Mouse (Mus musculus) liver, embryonic 14.5 days (tissue): ENCODE data around the gene Wdr25. TPM values are rescaled to one million over a fixed set of nuclear protein-coding genes. Genes with fewer than 3 reads are reported as not detected.

Experiments used
- ATAC-seq: fragments of 200-750 bp; cut with Nextera tagmentation; 2 replicates; pipeline ENCODE4 v1.8.0; 2017; ENCODE audit warnings: moderate number of reproducible peaks, mild to moderate bottlenecking, moderate library complexity; ENCODE audit not compliant: insufficient read depth
- DNase-seq, 3 experiments: peaks; one replicate each; pipeline ENCODE4 v3.0.0-alpha.2; 2012 to 2013; ENCODE audit warnings: low read depth in 3 of 3, low spot score in 3 of 3
- H3K27ac ChIP-seq: fragments of 300-500 bp; sonication (generic); 2 replicates; pipeline ENCODE4 v1.5.1; 2014; ENCODE audit warnings: moderate library complexity, mild to moderate bottlenecking, control low read depth, inconsistent platforms
- H3K27me3 ChIP-seq: fragments of 300-500 bp; sonication (generic); 2 replicates; pipeline ENCODE4 v1.6.1; 2014; ENCODE audit warnings: mild to moderate bottlenecking, low read length, moderate library complexity; ENCODE audit not compliant: control insufficient read depth, insufficient read depth
- H3K36me3 ChIP-seq: fragments of 300-500 bp; sonication (generic); replicated peaks from 2 replicates; pipeline ENCODE4 v1.6.1; 2014; ENCODE audit warnings: low read depth; ENCODE audit not compliant: control insufficient read depth, insufficient read depth
- H3K4me1 ChIP-seq, 2 experiments: fragments of 200-500 bp in 1 of 2; fragments of 300-500 bp in 1 of 2; sonication (generic) in 1 of 2; replicated peaks; 2 replicates each; pipeline ENCODE4 v1.6.1; 2012 to 2014; ENCODE audit warnings: antibody characterized with exemption in 1 of 2, inconsistent platforms in 1 of 2, low read length in 1 of 2; ENCODE audit not compliant: control insufficient read depth in 2 of 2, insufficient read depth in 2 of 2
- H3K4me2 ChIP-seq: fragments of 300-500 bp; sonication (generic); 2 replicates; pipeline ENCODE4 v1.6.1; 2014; ENCODE audit warnings: low read depth, mild to moderate bottlenecking, control low read depth, moderate library complexity
- H3K4me3 ChIP-seq, 2 experiments: fragments of 200-500 bp in 1 of 2; fragments of 300-500 bp in 1 of 2; sonication (generic) in 1 of 2; 2 replicates each; pipeline ENCODE4 v1.5.1; 2012 to 2014; ENCODE audit warnings: low read depth in 2 of 2, low read length in 2 of 2, mild to moderate bottlenecking in 2 of 2, control low read depth in 1 of 2, inconsistent platforms in 1 of 2, moderate library complexity in 1 of 2; ENCODE audit not compliant: insufficient read depth in 1 of 2
- H3K9ac ChIP-seq: fragments of 300-500 bp; sonication (generic); replicated peaks from 2 replicates; pipeline ENCODE4 v1.6.1; 2014; ENCODE audit warnings: mild to moderate bottlenecking, control low read depth, moderate library complexity
- H3K9me3 ChIP-seq: fragments of 300-500 bp; sonication (generic); 2 replicates; pipeline ENCODE4 v1.6.1; 2016; ENCODE audit warnings: low read length, mixed read lengths; ENCODE audit not compliant: control insufficient read depth
- CTCF ChIP-seq: IDR thresholded peaks from 2 replicates; pipeline ENCODE4 v1.5.1; 2016; ENCODE audit warnings: antibody characterized with exemption, low read depth, control low read depth
- EP300 ChIP-seq: IDR thresholded peaks from 2 replicates; pipeline ENCODE4 v1.6.1; 2016; ENCODE audit warnings: antibody characterized with exemption, low read depth
- WGBS: fragments of 180-500 bp; shearing (Covaris S2); extraction: QIAGEN DNeasy Blood & Tissue Kit; methylation state at CpG from one replicate; pipeline ENCODE4 v1.1.7; 2014; ENCODE audit not compliant: insufficient replicate concordance; 5-methylcytosine and 5-hydroxymethylcytosine counted together
- polyA plus RNA-seq, 2 experiments: library from polyadenylated mRNA; depleted of rRNA in 1 of 2; stranded (reverse) in 1 of 2; unstranded in 1 of 2; fragments of >200 nt; fragmentation: Nextera tagmentation in 1 of 2; extraction: Ambion mirVana in 1 of 2; gene quantifications; 2 replicates each; pipeline versions ENCODE4 v1.2.1 to v1.2.3; 2012 to 2014

Gene Wdr25
- polyA plus RNA-seq, 2 experiments = 1.2 to 3.7 TPM

- Histone ChIP-seq H3K36me3 (no peaks in the 10 kb centered on the region), H3K9me3 (no peaks in the 10 kb centered on the region), H3K27ac (no peak overlapping the region), H3K4me3 (no peak overlapping the region), H3K4me1 (no peaks in the 10 kb centered on the region; a peak in 1 of 4 replicates), H3K4me2 (no peak overlapping the region), H3K9ac (no peak overlapping the region), H3K27me3 (no peaks in the 10 kb centered on the region)
- DNase-seq (peak in 1 of 3 experiments; percentile 14), ATAC-seq (no peak)
- TF ChIP-seq EP300 (no peak), CTCF (no peak)
- 46% methylated on average over 4 of the region's 4 CpGs for WGBS
Observed at GRCm38 (mm10) chr12:108937506-108937905, 44.1 kb downstream of the Wdr25 start.

DNA sequence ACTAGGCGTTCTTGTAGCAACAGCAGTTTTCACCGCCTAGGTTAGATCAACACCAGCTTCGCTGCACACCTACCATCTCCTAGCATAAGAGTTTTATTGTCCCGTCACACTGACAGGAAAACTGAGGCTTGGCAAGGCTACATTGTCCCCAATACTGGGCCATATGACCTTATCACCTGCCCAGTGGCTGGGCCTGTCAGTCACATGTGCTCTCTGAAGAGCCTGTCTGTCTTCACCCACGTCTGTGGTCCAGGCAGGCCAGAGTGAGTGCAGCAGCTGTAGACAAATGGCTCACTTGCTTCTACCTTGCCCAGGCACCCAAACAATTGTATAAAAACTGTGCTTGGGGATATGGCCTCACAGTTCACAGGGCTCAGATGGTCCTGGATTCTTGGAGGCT lies 45.4 kb downstream of the Wdr25 start:
- Histone ChIP-seq H3K4me1 (no peaks in the 10 kb centered on the region; a peak in 1 of 4 replicates), H3K4me2 (no peak overlapping the region), H3K9me3 (no peaks in the 10 kb centered on the region), H3K27me3 (no peaks in the 10 kb centered on the region), H3K27ac (no peak overlapping the region), H3K36me3 (no peaks in the 10 kb centered on the region), H3K9ac (no peak overlapping the region), H3K4me3 (no peak overlapping the region)
- ATAC-seq (no peak), DNase-seq (no peak)
- WGBS = 60% methylated on average over 5 of the region's 5 CpGs
- TF ChIP-seq EP300 (no peak), CTCF (no peak)

DNA sequence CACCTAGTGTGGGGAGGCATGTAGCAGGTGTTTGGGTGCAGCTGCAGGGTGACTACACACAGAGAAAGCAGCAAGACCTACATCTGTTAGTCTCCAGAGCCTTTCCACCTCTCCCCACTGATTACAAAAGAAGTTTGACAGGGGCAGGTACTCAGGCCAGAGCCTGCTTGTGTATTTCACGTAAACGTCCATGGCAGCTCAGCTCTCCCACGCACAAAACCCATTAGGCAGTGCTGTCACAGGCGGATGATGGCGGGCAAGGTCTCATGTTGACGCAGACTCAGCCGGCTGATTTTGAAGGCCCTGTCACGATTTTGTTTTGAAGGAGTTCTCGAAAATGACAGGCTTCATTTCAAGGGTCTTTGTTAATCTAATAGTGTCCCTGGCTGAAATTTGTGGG lies 45.9 kb downstream of the Wdr25 start:
- Histone ChIP-seq H3K4me1 (no peaks in the 10 kb centered on the region; a peak in 1 of 4 replicates), H3K4me2 (no peak overlapping the region), H3K27me3 (no peaks in the 10 kb centered on the region), H3K4me3 (no peak overlapping the region), H3K36me3 (no peaks in the 10 kb centered on the region), H3K9ac (no peak overlapping the region), H3K27ac (no peak overlapping the region), H3K9me3 (no peaks in the 10 kb centered on the region)
- WGBS = 74% methylated on average over 9 of the region's 9 CpGs
- no peak for ATAC-seq
- no peak for TF ChIP-seq EP300
- no peak for TF ChIP-seq CTCF
- no peak for DNase-seq

- H3K4me3 ChIP-seq = no peak overlapping the region
- DNase-seq (no peak), ATAC-seq (no peak)
- TF ChIP-seq EP300 = no peak
- no peak; the same call in 1 of the 2 replicates for TF ChIP-seq CTCF
- H3K36me3 ChIP-seq = no peaks in the 10 kb centered on the region
- H3K27me3 ChIP-seq = no peaks in the 10 kb centered on the region
- H3K9ac ChIP-seq = no peak overlapping the region
- WGBS = 27% methylated on average over 1 of the region's 1 CpGs
- no peak overlapping the region for H3K27ac ChIP-seq
- H3K9me3 ChIP-seq = no peaks in the 10 kb centered on the region
- H3K4me1 ChIP-seq = no peaks in the 10 kb centered on the region; a peak in 1 of 4 replicates
- H3K4me2 ChIP-seq = no peak overlapping the region
Observed at GRCm38 (mm10) chr12:108940255-108940654, 46.8 kb downstream of the Wdr25 start.

- DNase-seq (no peak), ATAC-seq (no peak)
- Histone ChIP-seq H3K4me1 (no peaks in the 10 kb centered on the region; a peak in 1 of 4 replicates), H3K9ac (no peak overlapping the region), H3K36me3 (no peaks in the 10 kb centered on the region), H3K4me3 (no peak overlapping the region), H3K27me3 (no peaks in the 10 kb centered on the region), H3K9me3 (no peaks in the 10 kb centered on the region), H3K4me2 (no peak overlapping the region), H3K27ac (no peak overlapping the region)
- 30% methylated on average over 2 of the region's 2 CpGs for WGBS
- TF ChIP-seq EP300 (no peak), CTCF (no peak)
Observed at GRCm38 (mm10) chr12:108941282-108941681, 47.9 kb downstream of the Wdr25 start.
